27 mouse cellular contexts compared by ENCODE assay signal in the genomic region with DNA sequence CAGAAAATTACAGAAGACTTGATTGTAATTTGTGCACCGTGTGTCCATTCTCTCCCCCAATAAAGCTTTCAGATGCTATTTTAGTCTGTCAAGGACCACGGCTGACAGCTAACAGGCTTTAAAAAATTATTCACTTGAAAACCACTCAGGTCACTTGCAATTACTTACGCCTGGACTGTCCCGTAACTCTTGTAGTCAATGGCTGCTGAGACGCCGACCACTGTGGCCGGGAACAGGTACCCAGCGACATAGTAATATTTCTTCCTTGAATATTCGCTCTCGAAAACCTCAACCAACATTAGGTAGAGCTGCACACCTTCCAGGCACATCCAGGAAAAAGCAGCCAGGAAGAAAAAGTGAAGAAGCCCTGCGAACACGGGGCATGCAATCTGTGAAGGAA.
"Had no signal": no experiment of that assay in that cellular context is flagged by ENCODE, and none has a peak within 500 bp of the region (broad histone marks: within the 10 kb centered on the region; RNA-seq: fewer than 3 reads in every experiment).

No protein-coding gene starts in this region.

- H3K9me3 ChIP-seq: embryonic facial prominence, embryonic 10.5 days; embryonic facial prominence, embryonic 12.5 days; embryonic facial prominence, embryonic 13.5 days; embryonic facial prominence, embryonic 15.5 days; forebrain, embryonic 10.5 days; forebrain, embryonic 12.5 days; forebrain, embryonic 13.5 days; forebrain, embryonic 15.5 days had no signal

- H3K9ac ChIP-seq: embryonic facial prominence, embryonic 12.5 days; embryonic facial prominence, embryonic 13.5 days; embryonic facial prominence, embryonic 15.5 days; forebrain, embryonic 12.5 days; forebrain, embryonic 13.5 days; forebrain, embryonic 15.5 days; forebrain, postnatal 0 days had no signal

- H3K4me3 ChIP-seq: embryonic facial prominence, embryonic 10.5 days; embryonic facial prominence, embryonic 12.5 days; embryonic facial prominence, embryonic 13.5 days; embryonic facial prominence, embryonic 15.5 days; erythroblast, embryonic 14.5 days; forebrain, embryonic 10.5 days; forebrain, embryonic 12.5 days; forebrain, embryonic 13.5 days; forebrain, embryonic 15.5 days; gastrocnemius, adult 2 months; heart, adult 2 months had no signal

- H3K4me2 ChIP-seq: embryonic facial prominence, embryonic 12.5 days; embryonic facial prominence, embryonic 13.5 days; embryonic facial prominence, embryonic 15.5 days; forebrain, embryonic 12.5 days; forebrain, embryonic 13.5 days; forebrain, embryonic 15.5 days had no signal

- ATAC-seq: forebrain, embryonic 13.5 days; forebrain, embryonic 14.5 days; forebrain, embryonic 15.5 days; forebrain, embryonic 16.5 days; forebrain, postnatal 0 days had no signal

- H3K27me3 ChIP-seq: embryonic facial prominence, embryonic 12.5 days; embryonic facial prominence, embryonic 13.5 days; embryonic facial prominence, embryonic 15.5 days; forebrain, embryonic 12.5 days; forebrain, embryonic 13.5 days; forebrain, embryonic 15.5 days had no signal

- H3K27ac ChIP-seq: embryonic facial prominence, embryonic 10.5 days; embryonic facial prominence, embryonic 12.5 days; embryonic facial prominence, embryonic 13.5 days; embryonic facial prominence, embryonic 15.5 days; forebrain, embryonic 10.5 days; forebrain, embryonic 12.5 days; forebrain, embryonic 13.5 days; forebrain, embryonic 15.5 days; gastrocnemius, adult 2 months; heart, adult 2 months had no signal

- DNase-seq: cerebellum, adult 2 months; cerebellum, adult 8-10 months; cerebellum, adult 9-10 months; cerebellum, adult 9-11 months; cerebellum, postnatal 10 days; cerebellum, postnatal 14 days; cerebellum, postnatal 25 days; embryo, embryonic 11 days; forebrain, postnatal 0 days; gastrocnemius, adult 2 months; gastrocnemius, postnatal 10 days; gastrocnemius, postnatal 14 days; gastrocnemius, postnatal 25 days; gastrocnemius, postnatal 36 days; heart, adult 18-20 months; heart, adult 2 months had no signal

- H3K4me1 ChIP-seq: embryonic facial prominence, embryonic 10.5 days; embryonic facial prominence, embryonic 12.5 days; embryonic facial prominence, embryonic 13.5 days; embryonic facial prominence, embryonic 15.5 days had no signal
